Mouse (Mus musculus): Measurements from ENCODE around the gene H2-T23.

The H2-T23 gene

DNA sequence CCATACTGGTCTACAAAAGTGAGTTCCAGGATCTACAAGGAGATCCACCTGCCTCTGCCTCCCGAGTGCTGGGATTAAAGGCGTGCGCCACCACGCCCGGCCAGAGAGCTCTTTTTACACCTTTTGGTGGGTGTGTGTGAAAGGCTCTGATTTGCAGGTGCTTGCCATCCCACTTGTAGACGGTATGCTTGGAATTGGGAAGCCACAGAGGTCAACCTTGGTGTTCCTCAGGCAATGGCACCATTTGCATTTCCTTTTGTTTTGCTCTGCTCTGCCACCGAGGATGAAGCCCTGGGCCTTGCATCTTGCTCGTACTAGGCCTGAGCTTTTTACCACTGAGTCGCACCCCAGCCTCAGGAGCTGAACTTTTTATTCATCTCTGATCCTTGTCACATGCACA, 50.9 kb downstream of the H2-T23 start:
- DNase-seq, result no peak

DNA sequence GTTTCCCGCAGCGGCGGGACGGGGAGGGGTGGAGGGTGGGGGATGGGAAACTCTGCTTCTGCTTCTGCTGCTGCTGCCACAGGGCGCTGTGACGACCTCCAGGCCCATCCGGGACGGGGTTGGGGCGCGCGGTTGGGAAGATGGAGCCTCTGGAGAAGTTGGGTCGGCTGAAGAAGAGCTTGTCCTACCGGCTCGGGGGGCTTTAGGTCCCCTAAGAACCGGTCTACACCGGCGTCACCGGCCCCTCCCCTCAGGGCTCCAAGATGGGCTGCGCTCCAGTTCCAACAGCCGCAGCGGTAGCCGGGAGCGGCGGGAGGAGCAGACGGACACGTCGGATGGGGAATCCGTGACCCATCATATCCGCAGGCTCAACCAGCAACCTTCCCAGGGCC, 52.3 kb downstream of the H2-T23 start:
- DNase-seq, result peak; percentile 76
